Mouse (Mus musculus) bone marrow macrophage, adult 2 months (primary cell): ENCODE results near the gene Kmt2e.

Experiments used
- CTCF ChIP-seq: IDR thresholded peaks from 2 replicates; pipeline ENCODE4 v1.5.1; 2012; ENCODE audit warnings: low read depth, mild to moderate bottlenecking, low read length, moderate library complexity
- POLR2A ChIP-seq: IDR thresholded peaks from 2 replicates; pipeline ENCODE4 v1.6.1; 2012; ENCODE audit warnings: mild to moderate bottlenecking, low read depth, low read length, borderline replicate concordance

GRCm38 (mm10) chr5:23413058-23413457 is 21.2 kb upstream of the Kmt2e start:
- TF ChIP-seq CTCF (no peak), POLR2A (no peak)
